Mouse (Mus musculus) testis, postnatal 14 days (tissue): ENCODE measurements at regions not wholly inside any gene's neighbourhood (a gene's known extent, or its start where the extent isn't known, plus 50 kb on each side); places are given as distances from the start of the nearest gene placed in this dataset.
A peak's percentile ranks its signal among the peaks of the same experiment; 100 is the strongest.

Source experiments
- DNase-seq: peaks from one replicate; pipeline ENCODE4 v3.0.0; 2021; ENCODE audit warnings: low spot score

DNA sequence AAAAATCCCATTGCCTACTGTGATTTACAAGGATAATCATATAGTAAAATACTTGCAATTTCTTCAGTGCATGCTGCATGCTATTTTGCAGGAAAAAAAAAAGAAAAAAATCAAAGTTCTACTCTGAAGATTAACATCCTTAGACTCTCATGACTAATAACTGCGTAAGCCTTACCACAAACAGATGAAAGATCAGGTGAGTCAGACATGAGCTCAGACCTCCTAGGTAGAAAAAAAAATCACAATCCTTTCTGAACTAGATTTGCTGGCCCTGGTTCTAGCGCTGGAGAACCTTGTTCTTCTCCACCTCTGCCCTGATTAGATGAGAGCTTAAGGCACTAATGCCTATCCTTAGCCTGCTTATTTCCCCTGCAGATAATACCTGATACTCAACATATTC lies 96.1 kb upstream of the Snap25 start:
- no peak for DNase-seq

GRCm38 (mm10) chr2:136618114-136618513 lies 95.1 kb upstream of the Snap25 start:
- DNase-seq = no peak

DNA sequence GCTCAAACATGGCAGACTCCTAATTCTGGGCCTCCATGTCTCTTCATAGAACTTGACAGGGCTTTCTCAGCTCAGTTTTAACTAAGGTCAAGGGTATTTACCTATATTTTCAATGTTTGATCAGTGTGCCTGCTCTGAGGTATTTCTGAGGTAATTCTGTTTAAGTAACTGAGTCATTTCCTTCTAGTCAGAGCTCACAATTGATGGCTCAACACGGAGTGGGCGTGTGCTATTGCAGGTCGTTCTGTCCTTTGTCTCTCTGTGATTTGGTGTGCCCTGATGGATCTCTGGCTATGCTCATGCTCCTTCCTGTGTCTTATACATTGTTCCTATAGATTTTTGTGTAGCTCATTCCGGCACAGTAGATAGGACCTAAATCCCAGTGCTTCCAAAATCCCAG lies 92.9 kb upstream of the Snap25 start:
- DNase-seq = no peak

- DNase-seq = no peak
Observed at GRCm38 (mm10) chr2:136620969-136621368, 92.3 kb upstream of the Snap25 start.

DNA sequence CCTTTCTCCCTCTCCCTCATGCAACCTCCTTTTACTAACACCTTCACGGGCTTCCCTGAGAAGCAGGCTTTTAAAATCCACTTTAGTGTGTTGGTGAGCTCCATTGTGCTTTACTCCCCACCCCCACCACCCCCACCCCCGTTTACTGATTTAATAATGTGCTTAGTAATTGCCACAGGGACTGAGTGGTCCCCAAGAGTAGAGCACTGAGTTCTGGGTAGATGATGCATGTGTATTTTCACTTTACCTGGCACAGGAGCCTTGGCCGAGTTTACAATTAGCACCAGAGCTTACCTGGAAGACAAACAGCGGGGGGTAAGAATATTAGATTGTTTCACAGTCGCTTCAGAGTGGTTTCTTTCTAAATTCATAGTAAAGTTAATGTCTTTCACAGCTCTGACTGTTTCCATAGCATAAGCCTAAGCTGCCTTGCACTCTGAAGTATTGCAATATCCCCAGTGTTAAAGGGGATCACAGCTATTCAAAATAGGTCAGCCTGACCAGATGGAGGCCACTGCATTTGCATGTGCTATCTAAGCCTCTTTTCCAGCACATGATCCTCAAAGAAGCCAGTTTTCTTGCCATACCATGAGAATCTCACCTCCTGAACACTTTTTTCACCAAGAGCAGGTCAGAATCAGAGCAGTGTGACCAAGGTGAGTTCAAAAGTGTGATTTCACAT lies 89.3 kb upstream of the Snap25 start:
- DNase-seq = no peak

GRCm38 (mm10) chr2:136624490-136624850 lies 88.8 kb upstream of the Snap25 start:
- no peak for DNase-seq

- DNase-seq = no peak
Observed at GRCm38 (mm10) chr2:136646917-136647316, 66.3 kb upstream of the Snap25 start.

GRCm38 (mm10) chr2:136648606-136649005 lies 64.6 kb upstream of the Snap25 start:
- DNase-seq = peak; percentile 12

DNA sequence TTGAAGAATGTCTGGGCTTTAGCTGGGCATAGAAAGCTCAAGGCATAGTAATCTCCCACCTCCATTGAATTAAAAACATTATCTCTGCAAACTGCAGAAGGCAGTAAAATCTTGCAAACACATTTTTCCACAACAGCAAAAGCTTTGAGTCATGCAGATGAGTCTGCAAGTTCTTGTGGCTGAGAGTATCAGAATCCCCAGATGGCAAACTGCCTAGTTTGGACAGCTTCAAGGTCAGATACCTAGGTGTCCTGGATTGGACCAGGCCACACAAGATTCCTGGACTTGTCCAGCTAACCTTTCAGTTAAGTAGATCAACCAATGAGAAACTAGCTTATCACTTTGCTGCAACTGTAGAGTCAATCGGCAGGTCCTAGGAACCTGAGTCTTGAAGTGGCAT lies 62.5 kb upstream of the Snap25 start:
- no peak for DNase-seq

- no peak for DNase-seq
Observed at GRCm38 (mm10) chr2:136652206-136653003, 60.8 kb upstream of the Snap25 start.
